Mouse (Mus musculus) spleen, postnatal 0 days (tissue): ENCODE measurements around the gene Prkg2. TPM values are rescaled to one million over a fixed set of nuclear protein-coding genes. Genes with fewer than 3 reads are reported as not detected.

Experiments
- polyA plus RNA-seq: library from polyadenylated mRNA; unstranded; fragments of >200 nt; fragmentation: Nextera tagmentation; extraction: Ambion mirVana; gene quantifications from 2 replicates; pipeline ENCODE4 v1.2.1, GENCODE M21; 2015

Gene Prkg2
- 0.04 TPM in 2 replicates for polyA plus RNA-seq

DNA sequence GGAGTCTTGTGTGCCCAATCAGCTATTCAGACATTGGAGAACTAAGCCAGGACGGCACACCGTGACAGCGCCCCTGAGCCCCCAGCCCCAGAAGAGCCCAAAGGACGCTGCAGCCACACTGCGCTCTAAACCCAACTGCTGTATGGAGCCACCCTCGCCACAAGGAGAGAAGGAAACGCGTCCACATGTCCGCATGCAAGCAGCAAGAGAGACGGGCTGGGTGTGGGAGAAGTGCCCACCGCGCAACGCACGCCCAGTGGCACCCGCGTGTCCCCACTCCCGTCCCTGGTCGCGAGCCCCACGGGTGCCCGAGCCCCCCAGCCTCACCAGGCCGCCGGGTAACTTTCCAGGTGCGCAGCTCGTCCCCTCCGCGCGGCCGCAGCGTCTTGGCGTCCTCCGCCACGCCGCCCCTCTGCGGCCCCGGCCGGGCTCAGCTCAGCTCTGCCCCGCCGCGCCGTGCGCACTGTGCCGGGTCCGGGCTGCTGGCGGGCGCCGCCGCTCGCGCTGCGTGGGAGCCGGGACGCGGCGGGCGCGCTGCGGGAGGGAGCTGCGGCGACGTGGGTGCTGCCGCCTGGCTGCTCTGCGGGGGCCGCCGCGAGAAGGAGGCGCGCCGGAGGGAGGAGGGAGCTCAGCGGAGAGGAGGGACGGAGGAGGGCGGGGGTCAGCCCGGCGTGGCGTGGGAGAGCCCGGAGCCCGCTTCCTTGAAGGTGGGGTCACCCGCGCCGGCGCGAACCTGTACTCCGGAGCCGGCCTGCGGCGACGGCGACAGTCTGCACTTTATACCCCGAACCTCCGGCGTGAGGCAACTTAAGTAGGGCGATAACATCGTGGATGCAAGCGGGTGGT is at the start of gene Prkg2:
Gene Prkg2 (minus strand): TSS at position 756 of the 846 bp plus-strand sequence.

Other genes starting within 250 kb of the Prkg2 start
- 0.13 and 0.16 TPM in 2 replicates for gene Bmp3, start 182.9 kb downstream of the Prkg2 start, polyA plus RNA-seq